Mouse (Mus musculus) CD4-positive, CD25-positive, alpha-beta regulatory T cell, adult 2 months (primary cell): ENCODE measurements around the gene Pde4b.

Source experiments
- DNase-seq: peaks from one replicate; pipeline ENCODE4 v3.0.0-alpha.2; 2012; ENCODE audit warnings: low read depth, low spot score

Gene Pde4b

GRCm38 (mm10) chr4:102287172-102287571 lies 199.8 kb downstream of the Pde4b start:
- no peak for DNase-seq

GRCm38 (mm10) chr4:102290052-102290734 lies 202.8 kb downstream of the Pde4b start:
- DNase-seq = peak; percentile 1

- DNase-seq = no peak
Observed at GRCm38 (mm10) chr4:102297558-102297957, 210.2 kb downstream of the Pde4b start.

GRCm38 (mm10) chr4:102302568-102302967 lies 215.2 kb downstream of the Pde4b start:
- DNase-seq = no peak

GRCm38 (mm10) chr4:102307661-102308297 lies 220.4 kb downstream of the Pde4b start:
- no peak for DNase-seq

- DNase-seq = no peak
Observed at GRCm38 (mm10) chr4:102310630-102311029, 223.3 kb downstream of the Pde4b start.

GRCm38 (mm10) chr4:102316011-102316410 lies 228.7 kb downstream of the Pde4b start:
- no peak for DNase-seq

DNA sequence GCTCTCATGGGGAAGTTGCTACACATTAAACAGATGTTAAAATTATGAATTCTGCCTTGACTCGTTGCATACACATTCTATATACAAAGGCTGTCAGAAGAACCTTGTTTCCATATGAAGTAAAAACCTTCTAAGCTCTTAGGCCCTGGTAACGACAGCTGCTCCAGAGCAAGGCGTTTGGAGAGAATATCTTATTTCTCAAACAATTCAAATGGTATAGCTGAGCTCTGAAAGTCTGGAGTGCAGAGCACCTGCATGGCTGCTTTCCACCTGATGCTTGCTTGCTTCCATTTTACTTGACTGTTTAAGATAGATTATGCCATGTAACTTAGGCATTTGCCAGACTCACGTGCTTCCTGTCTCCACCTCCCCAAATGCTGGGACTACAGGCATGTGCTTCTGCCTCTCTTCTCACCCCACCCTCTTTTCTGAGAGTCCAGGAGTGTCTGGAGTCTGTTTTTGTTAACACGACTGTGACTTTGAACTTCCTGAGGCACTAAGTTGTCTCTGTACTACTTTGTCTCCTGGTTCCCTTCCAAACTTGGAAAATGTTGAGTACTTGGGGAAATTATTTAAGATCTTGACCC lies 229.4 kb downstream of the Pde4b start:
- no peak for DNase-seq

DNA sequence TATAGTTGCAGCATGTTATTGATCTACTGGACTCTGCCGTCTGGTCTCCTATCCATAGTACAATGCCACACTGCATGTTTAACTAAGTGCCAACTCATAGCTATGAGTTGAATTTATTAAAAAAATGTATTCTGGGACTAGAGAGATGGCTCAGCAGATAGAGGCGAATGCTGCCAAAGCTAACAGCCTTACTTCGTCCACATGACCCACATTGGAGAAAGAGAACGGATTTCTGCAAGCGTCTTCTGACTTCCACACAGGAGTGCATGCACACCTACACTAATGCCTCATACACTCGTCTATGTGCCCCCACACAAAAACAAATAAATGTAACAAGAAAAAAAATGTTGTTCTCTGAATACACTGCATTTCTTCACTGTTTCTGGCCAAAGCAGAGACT lies 231.3 kb downstream of the Pde4b start:
- DNase-seq = no peak

GRCm38 (mm10) chr4:102321340-102321739 lies 234.0 kb downstream of the Pde4b start:
- peak; percentile 2 for DNase-seq

- no peak for DNase-seq
Observed at GRCm38 (mm10) chr4:102332386-102332785, 245.0 kb downstream of the Pde4b start.

DNA sequence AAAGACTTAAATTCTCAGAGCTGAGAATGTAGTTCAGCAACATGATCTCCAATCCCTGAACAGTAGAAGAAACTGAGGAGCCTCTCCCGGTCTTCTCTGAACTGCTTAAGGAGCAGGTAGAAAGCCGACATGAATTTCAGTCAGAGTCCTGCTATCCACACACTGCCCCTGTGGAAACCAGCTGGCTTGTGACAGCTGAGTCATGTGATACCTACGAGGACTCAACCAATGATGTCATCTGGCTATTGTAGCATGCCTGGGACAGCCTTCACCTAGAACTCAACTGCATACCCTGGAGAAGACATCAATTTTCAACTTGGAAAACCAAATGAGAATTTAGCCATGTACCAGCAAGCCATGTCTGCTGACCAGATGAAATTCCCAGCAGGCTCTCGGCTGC lies 245.5 kb downstream of the Pde4b start:
- DNase-seq = no peak

DNA sequence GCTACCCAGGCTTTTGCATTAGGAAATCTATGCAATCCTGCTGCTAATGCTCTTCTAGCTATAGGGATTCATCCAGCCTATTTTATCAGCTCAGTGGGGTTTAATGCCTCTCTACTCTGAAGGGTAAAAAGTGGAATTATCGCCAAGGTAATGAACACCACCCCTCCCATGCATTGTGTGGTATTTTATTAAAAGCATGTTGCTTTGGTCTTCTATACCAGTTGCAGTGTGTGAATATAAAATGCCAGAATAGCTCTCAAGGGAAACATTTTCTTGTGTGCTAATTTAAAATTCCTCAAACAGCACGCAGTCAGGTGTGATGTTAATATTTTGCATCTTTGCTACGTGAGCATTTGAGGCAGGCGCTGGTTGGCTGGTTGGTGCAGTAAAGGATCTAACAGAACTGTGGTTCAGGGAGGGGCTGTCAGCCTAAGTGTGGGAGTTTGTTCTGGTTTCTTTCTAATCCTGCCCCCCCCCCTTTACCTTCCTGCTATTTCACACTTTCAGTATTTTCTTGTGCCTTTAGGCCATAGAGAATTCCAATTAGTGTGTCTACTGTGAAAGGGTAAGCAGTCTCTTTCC lies 259.7 kb downstream of the Pde4b start:
- DNase-seq = no peak

- no peak for DNase-seq
Observed at GRCm38 (mm10) chr4:102351476-102352475, 264.4 kb downstream of the Pde4b start.

- DNase-seq = no peak
Observed at GRCm38 (mm10) chr4:102353641-102354403, 266.5 kb downstream of the Pde4b start.

- no peak for DNase-seq
Observed at GRCm38 (mm10) chr4:102368105-102368735, 280.9 kb downstream of the Pde4b start.

DNA sequence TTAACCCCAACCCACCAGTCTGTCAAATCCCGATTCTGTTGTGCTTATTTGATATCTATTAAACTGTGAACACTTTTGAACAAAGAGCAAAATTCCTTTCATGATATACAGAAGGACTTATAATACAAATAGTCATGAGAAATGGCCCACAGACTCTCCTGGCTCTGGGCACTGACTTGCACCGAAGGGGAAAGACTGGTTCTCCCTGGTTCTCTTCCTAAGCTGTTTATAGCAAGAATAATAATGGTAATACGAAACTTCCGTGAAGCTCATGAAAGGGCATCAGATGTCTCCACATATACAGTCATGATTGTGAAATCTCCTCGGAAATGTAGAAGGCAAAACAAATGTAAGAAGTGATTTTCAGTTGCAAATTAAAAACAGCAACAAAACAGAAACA lies 287.3 kb downstream of the Pde4b start:
- no peak for DNase-seq

DNA sequence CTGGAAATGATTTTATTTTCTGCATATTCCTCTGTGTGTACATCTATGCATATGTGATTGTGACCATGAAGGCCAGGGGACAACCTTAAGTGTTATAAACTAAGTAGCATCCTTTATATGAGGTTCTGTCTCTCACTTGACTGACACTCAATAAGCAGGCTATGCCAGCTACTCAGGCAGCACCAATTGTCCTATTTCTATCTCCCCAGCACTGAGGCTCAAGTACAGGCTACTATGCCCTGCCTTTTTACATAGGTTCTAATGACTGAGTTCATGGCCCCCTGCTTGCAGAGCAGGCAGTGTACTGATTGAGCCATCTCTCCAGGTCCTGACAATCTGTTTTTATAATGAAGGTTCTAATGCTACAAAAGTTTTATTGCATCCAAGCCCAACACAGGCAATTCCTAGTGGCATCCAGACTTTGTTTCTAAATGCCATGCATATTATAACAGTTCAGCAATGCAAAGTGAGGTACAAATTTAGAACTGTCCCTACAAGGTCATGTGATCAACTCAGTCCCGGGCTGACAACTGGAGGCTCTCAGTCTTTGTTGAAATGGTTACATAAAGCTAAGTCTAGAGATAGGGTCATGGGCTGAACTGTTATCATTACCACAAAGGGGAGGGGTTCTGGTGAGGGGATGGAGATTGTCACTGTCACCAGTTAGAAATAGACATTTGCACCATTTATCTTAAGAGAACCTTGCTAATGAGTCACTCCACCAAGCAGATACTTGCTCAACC lies 295.6 kb downstream of the Pde4b start:
- DNase-seq = no peak

DNA sequence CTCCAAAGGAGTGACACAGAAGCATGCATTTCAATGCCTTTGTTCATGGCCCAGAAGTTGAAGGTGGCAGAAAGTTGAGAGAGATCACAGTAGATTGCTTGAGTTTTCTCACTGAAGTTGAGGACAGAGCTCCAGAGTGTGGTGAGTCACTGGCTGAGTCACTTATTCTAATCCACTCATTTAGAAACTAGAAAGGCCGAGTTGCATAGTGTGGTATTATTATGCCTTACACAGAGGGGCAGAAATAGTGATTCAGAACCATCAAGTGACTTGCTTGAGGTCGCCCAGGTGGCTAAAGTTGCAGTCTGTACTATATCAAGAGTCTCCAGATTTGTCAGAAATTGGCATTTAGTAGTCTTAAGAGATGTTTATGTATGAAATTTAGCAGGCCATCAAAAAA lies 306.3 kb downstream of the Pde4b start:
- DNase-seq = peak; percentile 11

- no peak for DNase-seq
Observed at GRCm38 (mm10) chr4:102397334-102397733, 310.0 kb downstream of the Pde4b start.
